Mouse (Mus musculus) liver, embryonic 14.5 days (tissue): ENCODE data around the gene Rita1. TPM values are rescaled to one million over a fixed set of nuclear protein-coding genes. Genes with fewer than 3 reads are reported as not detected.

Source experiments
- ATAC-seq: fragments of 200-750 bp; cut with Nextera tagmentation; 2 replicates; pipeline ENCODE4 v1.8.0; 2017; ENCODE audit warnings: moderate number of reproducible peaks, mild to moderate bottlenecking, moderate library complexity; ENCODE audit not compliant: insufficient read depth
- DNase-seq, 3 experiments: peaks; one replicate each; pipeline ENCODE4 v3.0.0-alpha.2; 2012 to 2013; ENCODE audit warnings: low read depth in 3 of 3, low spot score in 3 of 3
- H3K27ac ChIP-seq: fragments of 300-500 bp; sonication (generic); 2 replicates; pipeline ENCODE4 v1.5.1; 2014; ENCODE audit warnings: moderate library complexity, mild to moderate bottlenecking, control low read depth, inconsistent platforms
- H3K27me3 ChIP-seq: fragments of 300-500 bp; sonication (generic); 2 replicates; pipeline ENCODE4 v1.6.1; 2014; ENCODE audit warnings: mild to moderate bottlenecking, low read length, moderate library complexity; ENCODE audit not compliant: control insufficient read depth, insufficient read depth
- H3K36me3 ChIP-seq: fragments of 300-500 bp; sonication (generic); replicated peaks from 2 replicates; pipeline ENCODE4 v1.6.1; 2014; ENCODE audit warnings: low read depth; ENCODE audit not compliant: control insufficient read depth, insufficient read depth
- H3K4me1 ChIP-seq, 2 experiments: fragments of 200-500 bp in 1 of 2; fragments of 300-500 bp in 1 of 2; sonication (generic) in 1 of 2; replicated peaks; 2 replicates each; pipeline ENCODE4 v1.6.1; 2012 to 2014; ENCODE audit warnings: antibody characterized with exemption in 1 of 2, inconsistent platforms in 1 of 2, low read length in 1 of 2; ENCODE audit not compliant: control insufficient read depth in 2 of 2, insufficient read depth in 2 of 2
- H3K4me2 ChIP-seq: fragments of 300-500 bp; sonication (generic); 2 replicates; pipeline ENCODE4 v1.6.1; 2014; ENCODE audit warnings: low read depth, mild to moderate bottlenecking, control low read depth, moderate library complexity
- H3K4me3 ChIP-seq, 2 experiments: fragments of 200-500 bp in 1 of 2; fragments of 300-500 bp in 1 of 2; sonication (generic) in 1 of 2; 2 replicates each; pipeline ENCODE4 v1.5.1; 2012 to 2014; ENCODE audit warnings: low read depth in 2 of 2, low read length in 2 of 2, mild to moderate bottlenecking in 2 of 2, control low read depth in 1 of 2, inconsistent platforms in 1 of 2, moderate library complexity in 1 of 2; ENCODE audit not compliant: insufficient read depth in 1 of 2
- H3K9ac ChIP-seq: fragments of 300-500 bp; sonication (generic); replicated peaks from 2 replicates; pipeline ENCODE4 v1.6.1; 2014; ENCODE audit warnings: mild to moderate bottlenecking, control low read depth, moderate library complexity
- H3K9me3 ChIP-seq: fragments of 300-500 bp; sonication (generic); 2 replicates; pipeline ENCODE4 v1.6.1; 2016; ENCODE audit warnings: low read length, mixed read lengths; ENCODE audit not compliant: control insufficient read depth
- CTCF ChIP-seq: IDR thresholded peaks from 2 replicates; pipeline ENCODE4 v1.5.1; 2016; ENCODE audit warnings: antibody characterized with exemption, low read depth, control low read depth
- EP300 ChIP-seq: IDR thresholded peaks from 2 replicates; pipeline ENCODE4 v1.6.1; 2016; ENCODE audit warnings: antibody characterized with exemption, low read depth
- WGBS: fragments of 180-500 bp; shearing (Covaris S2); extraction: QIAGEN DNeasy Blood & Tissue Kit; methylation state at CpG from one replicate; pipeline ENCODE4 v1.1.7; 2014; ENCODE audit not compliant: insufficient replicate concordance; 5-methylcytosine and 5-hydroxymethylcytosine counted together
- polyA plus RNA-seq, 2 experiments: library from polyadenylated mRNA; depleted of rRNA in 1 of 2; stranded (reverse) in 1 of 2; unstranded in 1 of 2; fragments of >200 nt; fragmentation: Nextera tagmentation in 1 of 2; extraction: Ambion mirVana in 1 of 2; gene quantifications; 2 replicates each; pipeline versions ENCODE4 v1.2.1 to v1.2.3; 2012 to 2014

Gene Rita1
- polyA plus RNA-seq, 2 experiments, result 2.1 to 5.2 TPM

- Histone ChIP-seq H3K27me3 (no peaks in the 10 kb centered on the region), H3K4me1 (no peaks in the 10 kb centered on the region), H3K27ac (no peak overlapping the region), H3K9me3 (no peaks in the 10 kb centered on the region), H3K9ac (no peak overlapping the region), H3K4me2 (no peak overlapping the region), H3K36me3 (peaks cover 26% of the 10 kb centered on the region), H3K4me3 (no peak overlapping the region)
- no peak for TF ChIP-seq EP300
- no peak for TF ChIP-seq CTCF
- WGBS, result 69% methylated on average over 5 of the region's 5 CpGs
- no peak for ATAC-seq
- no peak for DNase-seq
These were observed 9.9 kb upstream of the Rita1 start for GRCm38 (mm10) chr5:120622198-120622851.

GRCm38 (mm10) chr5:120621846-120622197, 9.4 kb upstream of the Rita1 start:
- H3K4me2 ChIP-seq, result no peak overlapping the region
- H3K27me3 ChIP-seq, result no peaks in the 10 kb centered on the region
- no peaks in the 10 kb centered on the region for H3K9me3 ChIP-seq
- WGBS, result 82% methylated on average over 10 of the region's 10 CpGs
- H3K9ac ChIP-seq, result no peak overlapping the region
- H3K27ac ChIP-seq, result no peak overlapping the region
- H3K4me3 ChIP-seq, result no peak overlapping the region
- peaks cover 26% of the 10 kb centered on the region for H3K36me3 ChIP-seq
- TF ChIP-seq CTCF, result no peak
- no peaks in the 10 kb centered on the region for H3K4me1 ChIP-seq
- DNase-seq (no peak), ATAC-seq (no peak)

- H3K36me3 ChIP-seq, result peaks cover 26% of the 10 kb centered on the region
- ATAC-seq, result no peak
- H3K27ac ChIP-seq, result no peak overlapping the region
- H3K4me3 ChIP-seq, result no peak overlapping the region
- H3K9ac ChIP-seq, result no peak overlapping the region
- DNase-seq, result no peak
- H3K4me2 ChIP-seq, result no peak overlapping the region
- no peaks in the 10 kb centered on the region for H3K27me3 ChIP-seq
- 76% methylated on average over 23 of the region's 23 CpGs for WGBS
- no peaks in the 10 kb centered on the region for H3K9me3 ChIP-seq
- H3K4me1 ChIP-seq, result no peaks in the 10 kb centered on the region
- TF ChIP-seq EP300 (no peak), CTCF (no peak)
These were observed 8.8 kb upstream of the Rita1 start for GRCm38 (mm10) chr5:120621078-120621765.

DNA sequence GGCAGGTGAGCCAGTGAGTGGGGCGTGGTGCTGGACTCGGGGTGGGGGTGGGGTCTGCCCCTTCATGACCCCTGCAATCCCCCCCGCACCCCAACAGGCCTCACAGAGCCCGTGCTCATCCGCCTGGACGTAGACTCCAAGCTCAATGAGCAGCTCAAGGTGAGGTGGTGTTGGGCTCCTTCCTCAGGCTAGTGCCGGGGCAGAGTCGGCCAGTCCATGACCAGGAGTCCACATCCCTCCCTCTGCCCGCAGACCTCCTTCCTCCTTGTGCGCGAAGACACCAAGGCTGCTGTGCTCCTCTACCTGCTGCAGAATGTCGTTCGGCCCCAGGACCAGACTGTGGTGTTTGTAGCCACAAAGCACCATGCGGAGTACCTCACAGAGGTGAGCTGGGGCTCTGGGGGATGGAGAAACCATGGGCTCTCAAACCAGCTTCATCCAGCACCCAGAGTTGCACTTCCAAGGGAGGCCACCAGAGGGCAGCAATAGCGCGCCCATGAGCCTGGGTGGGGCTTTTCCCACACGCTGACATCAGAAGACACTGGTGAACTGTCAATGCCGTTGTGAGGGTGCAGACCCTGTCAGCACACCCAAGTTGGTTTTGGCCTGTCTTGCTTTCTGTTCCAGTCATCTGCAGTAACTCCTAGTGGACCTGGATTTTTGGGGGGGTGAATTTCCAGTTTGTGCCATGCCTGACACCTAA, 8.1 kb upstream of the Rita1 start:
- no peak overlapping the region for H3K27ac ChIP-seq

DNA sequence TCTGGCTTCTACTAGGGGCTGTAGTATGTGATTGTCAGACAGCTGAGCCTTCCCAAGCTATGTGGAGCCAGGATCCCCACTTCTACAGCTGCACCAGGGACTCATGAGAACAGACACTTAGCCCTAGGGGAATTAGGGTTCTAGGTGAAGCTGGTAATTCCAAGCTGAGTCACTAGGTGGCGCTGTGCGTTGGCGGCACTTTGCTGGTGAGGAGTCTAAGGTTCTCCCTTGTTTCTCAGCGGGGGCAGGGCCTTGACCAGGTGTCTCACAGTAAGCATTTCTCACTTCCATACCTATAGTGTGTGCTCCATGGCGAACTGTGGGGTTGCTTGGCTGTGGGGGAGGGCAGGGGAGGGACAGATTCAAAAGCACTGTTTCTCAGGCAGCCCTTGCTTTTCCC, 6.8 kb upstream of the Rita1 start:
- peaks cover 26% of the 10 kb centered on the region for H3K36me3 ChIP-seq
- ATAC-seq (no peak), DNase-seq (no peak)
- no peaks in the 10 kb centered on the region for H3K27me3 ChIP-seq
- H3K4me2 ChIP-seq, result no peak overlapping the region
- no peak overlapping the region for H3K27ac ChIP-seq
- H3K9ac ChIP-seq, result no peak overlapping the region
- 22% methylated on average over 5 of the region's 5 CpGs for WGBS
- TF ChIP-seq EP300 (no peak), CTCF (peak; percentile 97)
- no peaks in the 10 kb centered on the region for H3K9me3 ChIP-seq
- H3K4me3 ChIP-seq, result no peak overlapping the region
- H3K4me1 ChIP-seq, result no peaks in the 10 kb centered on the region

More for the DNA sequence above, 8.1 kb upstream of the Rita1 start:
- H3K4me1 ChIP-seq, result no peaks in the 10 kb centered on the region
- H3K36me3 ChIP-seq, result peaks cover 26% of the 10 kb centered on the region
- ATAC-seq (peak; percentile 24; the same call in 1 of the 2 replicates), DNase-seq (peak in 2 of 3 experiments; percentile 47 to 61)
- TF ChIP-seq EP300 (no peak), CTCF (peak; percentile 99)
- no peaks in the 10 kb centered on the region for H3K9me3 ChIP-seq
- no peak overlapping the region for H3K4me2 ChIP-seq
- H3K27me3 ChIP-seq, result no peaks in the 10 kb centered on the region
- 61% methylated on average over 18 of the region's 18 CpGs for WGBS
- no peak overlapping the region for H3K4me3 ChIP-seq
- no peak overlapping the region for H3K9ac ChIP-seq
